Mouse (Mus musculus): ENCODE measurements around the gene Sigirr.

DNA sequence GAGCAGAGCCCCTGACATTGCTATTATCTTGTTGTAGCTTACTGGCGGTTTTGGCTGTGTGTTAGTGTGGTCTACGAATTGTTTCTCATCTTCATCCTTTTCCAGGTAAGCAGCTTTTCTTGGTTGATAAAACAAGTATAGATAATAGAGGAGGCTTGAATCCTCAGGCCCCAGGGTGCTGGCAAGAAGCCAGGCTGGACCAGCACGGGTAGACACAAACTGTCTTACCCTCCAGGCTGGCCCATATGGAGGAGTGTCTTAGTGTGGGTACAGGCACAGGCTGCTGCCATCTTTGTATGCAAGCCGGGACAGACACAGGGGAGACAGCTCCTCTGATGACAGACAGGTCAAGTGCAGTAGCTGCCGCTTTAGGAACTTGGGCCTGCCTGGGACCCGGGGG, 46.7 kb upstream of the Sigirr start:
- no peak for TF ChIP-seq CTCF (IDR thresholded peaks at IDR 0.05 in 2 of 3, conservative IDR thresholded peaks at IDR 0.05 in 1 of 3; ENCODE audit: control insufficient read depth in 1 of 3, insufficient read depth in 1 of 3, low read depth in 2 of 3, low read length in 3 of 3, poor library complexity in 1 of 3, severe bottlenecking in 1 of 3)
- no peak for TF ChIP-seq ZC3H11A (IDR thresholded peaks at IDR 0.05; ENCODE audit: low read depth, low read length)
- no peak for TF ChIP-seq TCF12 (IDR thresholded peaks at IDR 0.05; ENCODE audit: low read depth, low read length)
- peak in 1 of 2 experiments; percentile 48; a peak in 1 of 4 replicates for TF ChIP-seq EP300 (IDR thresholded peaks at IDR 0.05; ENCODE audit: low read depth in 1 of 2, low read length in 2 of 2)
- no peak for TF ChIP-seq ZNF384 (IDR thresholded peaks at IDR 0.05; ENCODE audit: low read depth, low read length)
- no peak for TF ChIP-seq NRF1 (IDR thresholded peaks at IDR 0.05; ENCODE audit: insufficient read depth, low read depth, low read length, poor library complexity, severe bottlenecking)
- TF ChIP-seq POLR2A (IDR thresholded peaks at IDR 0.05; ENCODE audit: control insufficient read depth in 1 of 2, insufficient read depth in 1 of 2, low read depth in 1 of 2, low read length in 2 of 2, poor library complexity in 1 of 2): no peak
- TF ChIP-seq USF1 (IDR thresholded peaks at IDR 0.05; ENCODE audit: low read depth, low read length): no peak
- no peak for TF ChIP-seq HCFC1 (IDR thresholded peaks at IDR 0.05; ENCODE audit: low read depth, low read length)
